Mouse (Mus musculus): ENCODE data around the gene Nup107. TPM values are rescaled to one million over a fixed set of nuclear protein-coding genes. Genes with fewer than 3 reads are reported as not detected.

Nup107 gene
- polyA plus RNA-seq (2012; rRNA removed) = 12.8 and 13.5 TPM in 2 replicates

DNA sequence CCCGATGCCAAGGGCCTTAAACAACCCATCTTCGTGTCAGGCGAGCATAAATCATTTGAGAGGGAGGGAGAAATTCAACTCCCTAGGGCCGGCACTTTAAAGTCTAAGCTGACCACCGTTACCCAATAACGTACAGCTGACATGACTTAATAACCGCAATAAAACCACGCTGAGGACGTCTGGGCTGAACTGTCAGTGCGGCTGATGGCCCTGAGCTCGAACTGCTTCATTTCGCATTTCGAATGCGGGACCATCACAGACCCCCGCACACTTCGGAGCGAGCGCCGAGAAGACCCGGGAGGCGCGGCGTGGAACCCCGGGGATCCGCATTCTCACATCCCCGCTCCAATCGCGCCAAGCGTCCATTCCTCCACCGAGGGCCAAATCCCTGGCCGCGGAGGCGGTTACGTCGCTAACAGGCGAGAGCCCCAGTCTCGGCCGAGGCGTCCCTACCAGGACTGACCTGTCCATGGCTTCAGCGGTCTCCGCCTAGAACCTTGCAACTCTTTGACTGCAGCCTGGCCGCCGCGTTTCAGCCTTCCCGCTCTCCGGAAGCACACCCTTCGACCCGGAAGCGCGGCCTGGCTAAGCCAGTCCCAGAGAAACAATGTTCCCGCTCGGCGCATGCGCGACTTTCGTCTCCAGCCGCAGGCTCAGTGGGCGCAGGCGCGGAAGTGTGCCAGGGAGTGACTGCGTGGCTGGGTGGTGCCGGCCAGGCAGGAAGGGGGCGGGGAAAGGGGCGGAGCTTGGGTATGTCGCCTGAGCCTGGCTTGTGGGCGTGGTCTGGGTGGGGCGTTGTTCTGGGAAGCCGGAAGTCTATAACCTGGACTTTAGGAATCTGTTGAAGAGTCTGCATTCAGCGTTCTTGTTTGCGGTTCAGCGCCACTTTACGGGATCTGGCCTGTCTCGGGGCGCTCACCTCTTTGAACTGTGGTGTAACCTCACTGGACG, at the start of gene Nup107:
Gene Nup107 (minus strand): TSS at position 565 of the 951 bp plus-strand sequence.
- no peak within 1 kb of the TSS; the same call in 1 of the 2 replicates for H3K27ac ChIP-seq (ENCODE audit: insufficient read depth, low read length)
- no peak for TF ChIP-seq CTCF (IDR thresholded peaks at IDR 0.05; ENCODE audit: extremely low read depth, insufficient read depth, low read length)
- peak; percentile 51; the same call in 1 of the 2 replicates for TF ChIP-seq POLR2A (IDR thresholded peaks at IDR 0.05; ENCODE audit: extremely low read depth, insufficient read depth, low read length)
- H3K4me1 ChIP-seq (ENCODE audit: control insufficient read depth, insufficient read depth, low read length) = no peaks in the 10 kb centered on the region; the same call in 1 of the 2 replicates

DNA sequence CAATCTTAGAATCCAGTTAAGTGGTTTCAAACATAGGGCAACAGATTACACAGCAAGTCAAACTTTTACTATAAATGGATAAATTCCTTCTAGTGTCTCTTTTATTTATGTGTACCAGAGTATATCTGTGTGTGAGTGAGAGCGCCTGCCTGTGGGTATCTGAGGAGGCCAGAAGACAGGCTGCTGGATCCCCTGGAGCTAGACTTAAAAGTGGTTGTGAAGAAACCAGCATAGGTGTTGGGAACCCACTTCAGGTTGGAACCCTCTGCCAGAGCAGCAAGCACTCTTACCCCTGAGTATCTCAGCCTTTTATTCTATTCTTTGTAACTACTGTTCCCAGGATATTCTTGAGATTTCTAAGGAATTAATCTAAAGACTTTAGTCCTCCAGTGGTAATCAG, 49.3 kb upstream of the Nup107 start:
- no peak overlapping the region for H3K4me3 ChIP-seq (ENCODE audit: insufficient read depth, low read length)
- H3K27ac ChIP-seq (ENCODE audit: insufficient read depth, low read length) = no peak overlapping the region
- TF ChIP-seq CTCF (IDR thresholded peaks at IDR 0.05; ENCODE audit: extremely low read depth, insufficient read depth, low read length) = no peak
- TF ChIP-seq POLR2A (IDR thresholded peaks at IDR 0.05; ENCODE audit: extremely low read depth, insufficient read depth, low read length) = no peak
- H3K4me1 ChIP-seq (ENCODE audit: control insufficient read depth, insufficient read depth, low read length) = peaks cover 3% of the 10 kb centered on the region

More for the DNA sequence above, at the start of gene Nup107:
- H3K4me3 ChIP-seq (ENCODE audit: insufficient read depth, low read length) = peak within 1 kb of the TSS; percentile 72

DNA sequence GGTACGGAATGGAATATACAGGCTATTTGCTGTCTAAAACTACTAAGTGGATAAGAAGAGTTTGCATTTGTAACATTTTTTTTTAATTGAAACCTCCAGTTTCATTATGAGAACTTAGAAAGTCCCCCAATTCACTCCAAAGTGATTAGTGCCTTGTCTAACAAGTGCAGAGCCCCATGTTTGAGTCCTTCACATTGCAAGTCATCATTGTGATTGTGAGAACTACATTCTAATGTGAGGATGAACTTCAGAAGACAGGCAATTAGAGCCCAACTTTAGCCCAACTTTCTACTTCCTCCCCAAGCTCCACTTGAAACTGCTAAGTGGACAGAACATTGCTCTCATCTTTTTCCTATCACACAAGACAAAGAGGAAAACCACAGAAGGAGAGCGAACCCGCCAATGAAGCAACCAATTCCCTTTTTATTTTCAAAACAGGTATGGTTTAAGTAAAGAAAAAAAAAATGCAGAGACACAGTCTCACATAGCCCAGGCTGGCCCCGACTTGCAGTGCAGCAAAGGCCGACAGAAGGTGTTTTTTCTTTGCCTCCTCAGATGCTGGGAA, 48.0 kb upstream of the Nup107 start:
- Histone ChIP-seq H3K4me1 (ENCODE audit: control insufficient read depth, insufficient read depth, low read length) (peaks cover 4% of the 10 kb centered on the region), H3K27ac (ENCODE audit: insufficient read depth, low read length) (no peak overlapping the region), H3K4me3 (ENCODE audit: insufficient read depth, low read length) (no peak overlapping the region)
- TF ChIP-seq CTCF (IDR thresholded peaks at IDR 0.05; ENCODE audit: extremely low read depth, insufficient read depth, low read length) (no peak), POLR2A (IDR thresholded peaks at IDR 0.05; ENCODE audit: extremely low read depth, insufficient read depth, low read length) (no peak)

GRCm38 (mm10) chr10:117839737-117840136, 47.2 kb upstream of the Nup107 start:
- no peak overlapping the region for H3K4me3 ChIP-seq (ENCODE audit: insufficient read depth, low read length)
- H3K4me1 ChIP-seq (ENCODE audit: control insufficient read depth, insufficient read depth, low read length) = peaks cover 6% of the 10 kb centered on the region
- no peak for TF ChIP-seq POLR2A (IDR thresholded peaks at IDR 0.05; ENCODE audit: extremely low read depth, insufficient read depth, low read length)
- no peak for TF ChIP-seq CTCF (IDR thresholded peaks at IDR 0.05; ENCODE audit: extremely low read depth, insufficient read depth, low read length)
- no peak overlapping the region for H3K27ac ChIP-seq (ENCODE audit: insufficient read depth, low read length)

DNA sequence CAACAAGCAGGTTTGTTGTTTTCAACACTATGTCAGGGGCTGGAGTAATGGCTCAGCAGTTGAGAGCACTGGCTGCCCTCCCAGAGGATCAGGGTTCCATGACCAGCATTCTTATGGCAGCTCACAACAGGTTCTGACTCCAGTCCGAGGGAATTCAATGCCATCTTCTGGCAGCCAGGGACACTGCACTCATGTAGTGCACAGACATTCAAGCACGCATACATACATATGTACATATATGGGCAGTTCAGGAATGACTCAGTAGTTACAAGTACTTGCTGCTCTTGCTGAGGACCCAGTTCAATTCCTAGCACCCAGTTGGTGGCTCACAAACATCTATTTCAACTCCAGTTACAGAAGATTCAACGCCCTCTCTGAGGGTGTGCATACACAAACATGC, 46.4 kb upstream of the Nup107 start:
- no peak overlapping the region for H3K4me3 ChIP-seq (ENCODE audit: insufficient read depth, low read length)
- peaks cover 6% of the 10 kb centered on the region for H3K4me1 ChIP-seq (ENCODE audit: control insufficient read depth, insufficient read depth, low read length)
- H3K27ac ChIP-seq (ENCODE audit: insufficient read depth, low read length) = no peak overlapping the region
- no peak for TF ChIP-seq CTCF (IDR thresholded peaks at IDR 0.05; ENCODE audit: extremely low read depth, insufficient read depth, low read length)
- no peak for TF ChIP-seq POLR2A (IDR thresholded peaks at IDR 0.05; ENCODE audit: extremely low read depth, insufficient read depth, low read length)

- TF ChIP-seq CTCF (IDR thresholded peaks at IDR 0.05; ENCODE audit: extremely low read depth, insufficient read depth, low read length) (no peak), POLR2A (IDR thresholded peaks at IDR 0.05; ENCODE audit: extremely low read depth, insufficient read depth, low read length) (no peak)
- peaks cover 6% of the 10 kb centered on the region for H3K4me1 ChIP-seq (ENCODE audit: control insufficient read depth, insufficient read depth, low read length)
- H3K27ac ChIP-seq (ENCODE audit: insufficient read depth, low read length) = no peak overlapping the region
- H3K4me3 ChIP-seq (ENCODE audit: insufficient read depth, low read length) = no peak overlapping the region
Measured at GRCm38 (mm10) chr10:117836354-117836753, 43.8 kb upstream of the Nup107 start.

- TF ChIP-seq POLR2A (IDR thresholded peaks at IDR 0.05; ENCODE audit: extremely low read depth, insufficient read depth, low read length) = no peak
- TF ChIP-seq CTCF (IDR thresholded peaks at IDR 0.05; ENCODE audit: extremely low read depth, insufficient read depth, low read length) = no peak
- peaks cover 6% of the 10 kb centered on the region for H3K4me1 ChIP-seq (ENCODE audit: control insufficient read depth, insufficient read depth, low read length)
- no peak overlapping the region for H3K4me3 ChIP-seq (ENCODE audit: insufficient read depth, low read length)
- no peak overlapping the region for H3K27ac ChIP-seq (ENCODE audit: insufficient read depth, low read length)
Measured at GRCm38 (mm10) chr10:117835453-117835852, 42.9 kb upstream of the Nup107 start.

DNA sequence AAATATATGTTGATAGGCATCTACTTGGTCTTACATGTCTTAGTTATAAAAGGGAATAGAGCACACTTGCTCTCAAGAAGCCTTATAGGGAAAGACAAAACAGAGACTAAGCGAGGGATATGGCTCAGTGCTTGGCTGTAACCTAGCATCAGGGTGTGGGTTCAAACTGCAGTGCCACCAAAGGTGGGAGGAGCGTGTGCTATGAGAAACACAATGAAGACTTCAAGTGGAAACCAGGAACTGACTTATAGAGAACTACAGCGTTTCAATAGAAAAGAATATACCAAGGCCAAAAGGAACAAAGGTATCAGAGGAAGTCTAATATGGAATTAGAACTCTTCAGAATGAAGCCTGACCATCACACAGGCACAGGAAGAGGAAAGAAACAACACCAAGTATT, 38.3 kb upstream of the Nup107 start:
- H3K27ac ChIP-seq (ENCODE audit: insufficient read depth, low read length) = no peak overlapping the region
- TF ChIP-seq CTCF (IDR thresholded peaks at IDR 0.05; ENCODE audit: extremely low read depth, insufficient read depth, low read length) = no peak
- TF ChIP-seq POLR2A (IDR thresholded peaks at IDR 0.05; ENCODE audit: extremely low read depth, insufficient read depth, low read length) = no peak
- H3K4me3 ChIP-seq (ENCODE audit: insufficient read depth, low read length) = no peak overlapping the region
- H3K4me1 ChIP-seq (ENCODE audit: control insufficient read depth, insufficient read depth, low read length) = peaks cover 7% of the 10 kb centered on the region

DNA sequence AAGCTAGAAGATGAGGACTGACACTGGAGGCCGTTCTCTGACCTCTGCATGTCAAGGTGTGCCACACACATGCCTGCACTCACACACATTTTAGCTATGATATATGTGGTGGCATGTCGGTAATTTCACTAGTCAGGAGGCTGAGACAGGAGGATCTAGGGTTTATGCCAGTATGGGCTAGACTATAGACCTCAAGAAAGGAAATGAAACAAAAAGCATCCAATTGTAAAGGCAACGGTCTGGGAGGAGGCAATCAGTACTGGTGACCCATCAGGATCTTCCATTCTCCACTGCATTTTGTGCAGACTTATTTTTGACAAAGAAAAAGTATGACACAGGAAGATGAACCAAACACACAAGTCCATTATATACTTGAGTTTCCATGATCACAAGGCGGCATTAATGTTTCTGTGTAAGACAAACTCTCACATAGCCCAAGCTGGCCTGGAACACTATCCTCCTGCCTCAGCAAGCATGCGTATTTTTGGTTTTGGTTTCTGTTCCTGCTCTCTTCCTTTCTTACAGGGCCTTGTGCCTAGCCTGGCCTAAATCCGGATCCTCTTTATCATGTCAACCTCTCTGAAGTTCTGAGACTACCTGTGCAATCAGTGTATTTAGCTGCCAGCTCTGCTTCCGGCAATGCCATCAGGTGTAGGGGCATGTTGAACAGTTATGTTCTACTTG, 37.1 kb upstream of the Nup107 start:
- H3K4me1 ChIP-seq (ENCODE audit: control insufficient read depth, insufficient read depth, low read length) = peaks cover 3% of the 10 kb centered on the region
- H3K27ac ChIP-seq (ENCODE audit: insufficient read depth, low read length) = no peak overlapping the region
- TF ChIP-seq CTCF (IDR thresholded peaks at IDR 0.05; ENCODE audit: extremely low read depth, insufficient read depth, low read length) (no peak), POLR2A (IDR thresholded peaks at IDR 0.05; ENCODE audit: extremely low read depth, insufficient read depth, low read length) (no peak)
- no peak overlapping the region for H3K4me3 ChIP-seq (ENCODE audit: insufficient read depth, low read length)

Measured in cortical plate, adult 2 months (tissue).